Mouse (Mus musculus) testis, adult 2 months (tissue): ENCODE data around the gene AC109138.7.

Experiments used
- CTCF ChIP-seq: fragments of 200-500 bp; IDR thresholded peaks from 2 replicates; pipeline ENCODE4 v1.5.1; 2012; ENCODE audit warnings: low read depth, mild to moderate bottlenecking, inconsistent platforms, low read length, moderate library complexity; ENCODE audit not compliant: control insufficient read depth, insufficient read depth, insufficient replicate concordance
- POLR2A ChIP-seq: fragments of 200-500 bp; IDR thresholded peaks from 2 replicates; pipeline ENCODE4 v1.6.1; 2012; ENCODE audit warnings: low read depth, mild to moderate bottlenecking, inconsistent platforms, low read length, moderate library complexity; ENCODE audit not compliant: control insufficient read depth

DNA sequence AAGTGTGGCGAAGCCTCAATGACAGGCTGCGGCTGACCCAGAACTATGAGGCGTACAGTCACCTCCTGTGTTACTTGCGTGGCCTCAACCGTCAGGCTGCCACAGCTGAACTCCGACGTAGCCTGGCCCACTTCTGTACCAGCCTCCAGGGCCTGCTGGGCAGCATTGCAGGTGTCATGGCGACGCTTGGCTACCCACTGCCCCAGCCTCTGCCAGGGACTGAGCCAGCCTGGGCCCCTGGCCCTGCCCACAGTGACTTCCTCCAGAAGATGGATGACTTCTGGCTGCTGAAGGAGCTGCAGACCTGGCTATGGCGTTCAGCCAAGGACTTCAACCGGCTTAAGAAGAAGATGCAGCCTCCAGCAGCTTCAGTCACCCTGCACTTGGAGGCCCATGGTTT, 8.0 kb downstream of the AC109138.7 start:
- TF ChIP-seq POLR2A (no peak), CTCF (no peak)
